Mouse (Mus musculus): ENCODE data around the gene D630036H23Rik.

GRCm38 (mm10) chr12:36380806-36381205 lies 1.2 kb downstream of the D630036H23Rik start:
- TF ChIP-seq CTCF (IDR thresholded peaks at IDR 0.05; ENCODE audit: extremely low read depth, insufficient read depth, low read length) (no peak), POLR2A (IDR thresholded peaks at IDR 0.05; ENCODE audit: extremely low read depth, insufficient read depth, low read length) (no peak)
